Mouse (Mus musculus) heart, embryonic 13.5 days (tissue): ENCODE data around the gene Nfkbia. TPM values are rescaled to one million over a fixed set of nuclear protein-coding genes. Genes with fewer than 3 reads are reported as not detected.

Experiments
- ATAC-seq: fragments of 200-750 bp; cut with Nextera tagmentation; 2 replicates; pipeline ENCODE4 v1.8.0; 2017; ENCODE audit warnings: moderate TSS enrichment; ENCODE audit not compliant: insufficient number of reproducible peaks, low FRiP score, low TSS enrichment; ENCODE audit errors: extremely low read depth
- H3K27ac ChIP-seq: fragments of 300-500 bp; sonication (generic); replicated peaks from 2 replicates; pipeline ENCODE4 v1.5.1; 2015; ENCODE audit warnings: moderate library complexity, mild to moderate bottlenecking, inconsistent platforms
- H3K27me3 ChIP-seq: fragments of 300-500 bp; sonication (generic); replicated peaks from 2 replicates; pipeline ENCODE4 v1.6.1; 2015; ENCODE audit warnings: mild to moderate bottlenecking, inconsistent platforms
- H3K36me3 ChIP-seq: fragments of 300-500 bp; sonication (generic); 2 replicates; pipeline ENCODE4 v1.6.1; 2015; ENCODE audit warnings: mild to moderate bottlenecking, inconsistent platforms
- H3K4me1 ChIP-seq: fragments of 300-500 bp; sonication (generic); 2 replicates; pipeline ENCODE4 v1.6.1; 2015; ENCODE audit warnings: inconsistent platforms
- H3K4me2 ChIP-seq: fragments of 300-500 bp; sonication (generic); 2 replicates; pipeline ENCODE4 v1.6.1; 2015; ENCODE audit warnings: inconsistent platforms, mild to moderate bottlenecking, moderate library complexity
- H3K4me3 ChIP-seq: fragments of 300-500 bp; sonication (generic); 2 replicates; pipeline ENCODE4 v1.5.1; 2015; ENCODE audit warnings: moderate library complexity, mild to moderate bottlenecking, inconsistent platforms
- H3K9ac ChIP-seq: fragments of 300-500 bp; sonication (generic); 2 replicates; pipeline ENCODE4 v1.6.1; 2015; ENCODE audit warnings: inconsistent platforms, mild to moderate bottlenecking, moderate library complexity
- H3K9me3 ChIP-seq: fragments of 300-500 bp; sonication (generic); 2 replicates; pipeline ENCODE4 v1.6.1; 2016; ENCODE audit warnings: inconsistent platforms
- WGBS: fragments of 180-500 bp; shearing (Covaris S2); methylation state at CpG from one replicate; pipeline ENCODE4 v1.1.7; 2015; ENCODE audit warnings: mixed read lengths; 5-methylcytosine and 5-hydroxymethylcytosine counted together
- polyA plus RNA-seq: library from polyadenylated mRNA; unstranded; fragments of >200 nt; fragmentation: Nextera tagmentation; extraction: Ambion mirVana; gene quantifications from 2 replicates; pipeline ENCODE4 v1.2.1, GENCODE M21; 2015

Gene Nfkbia
- polyA plus RNA-seq, 1 experiment from 2014 or later, result 47.0 TPM

GRCm38 (mm10) chr12:55505314-55506028 is 13.0 kb upstream of the Nfkbia start:
- Histone ChIP-seq H3K4me3 (no peak overlapping the region), H3K4me1 (peaks cover 6% of the 10 kb centered on the region; the same call in 1 of the 2 replicates), H3K36me3 (no peaks in the 10 kb centered on the region), H3K9ac (no peak overlapping the region), H3K27ac (no peak overlapping the region), H3K4me2 (no peak overlapping the region), H3K9me3 (no peaks in the 10 kb centered on the region), H3K27me3 (0 out of 2 replicates have a peak, but pooled peaks cover 2% of the 10 kb centered on the region)
- 63% methylated on average over 7 of the region's 7 CpGs for WGBS
- ATAC-seq, result no peak

- H3K9ac ChIP-seq, result peak overlapping the region; percentile 54; the same call in 1 of the 2 replicates
Measured at GRCm38 (mm10) chr12:55499031-55499430, 6.6 kb upstream of the Nfkbia start.

GRCm38 (mm10) chr12:55497737-55498136 is 5.3 kb upstream of the Nfkbia start:
- Histone ChIP-seq H3K27me3 (no peaks in the 10 kb centered on the region), H3K36me3 (no peaks in the 10 kb centered on the region), H3K4me1 (peaks cover 29% of the 10 kb centered on the region), H3K27ac (no peak overlapping the region), H3K9me3 (no peaks in the 10 kb centered on the region), H3K4me3 (no peak overlapping the region), H3K4me2 (no peak overlapping the region), H3K9ac (no peak overlapping the region)
- 50% methylated on average over 8 of the region's 8 CpGs for WGBS
- no peak for ATAC-seq

More at GRCm38 (mm10) chr12:55499031-55499430, 6.6 kb upstream of the Nfkbia start:
- H3K27me3 ChIP-seq, result no peaks in the 10 kb centered on the region
- H3K4me2 ChIP-seq, result peak overlapping the region; percentile 56
- no peaks in the 10 kb centered on the region for H3K36me3 ChIP-seq
- H3K4me3 ChIP-seq, result 0 out of 2 replicates have a peak overlapping the region, but pooled peaks have one; percentile 13
- no peak for ATAC-seq
- peaks cover 21% of the 10 kb centered on the region for H3K4me1 ChIP-seq
- no peak overlapping the region for H3K27ac ChIP-seq
- H3K9me3 ChIP-seq, result no peaks in the 10 kb centered on the region
- 1% methylated on average over 10 of the region's 10 CpGs for WGBS

GRCm38 (mm10) chr12:55495902-55496605 is 3.6 kb upstream of the Nfkbia start:
- H3K4me2 ChIP-seq, result no peak overlapping the region
- H3K9me3 ChIP-seq, result no peaks in the 10 kb centered on the region
- H3K27ac ChIP-seq, result no peak overlapping the region
- H3K4me3 ChIP-seq, result no peak overlapping the region
- peaks cover 34% of the 10 kb centered on the region for H3K4me1 ChIP-seq
- H3K27me3 ChIP-seq, result no peaks in the 10 kb centered on the region
- H3K9ac ChIP-seq, result no peak overlapping the region
- peaks cover 2% of the 10 kb centered on the region for H3K36me3 ChIP-seq
- 68% methylated on average over 5 of the region's 5 CpGs for whole genome bisulfite sequencing
- no peak for ATAC-seq

GRCm38 (mm10) chr12:55495114-55495901 is 2.9 kb upstream of the Nfkbia start:
- Histone ChIP-seq H3K9ac (no peak overlapping the region), H3K36me3 (peaks cover 10% of the 10 kb centered on the region), H3K4me2 (no peak overlapping the region), H3K27ac (no peak overlapping the region), H3K9me3 (no peaks in the 10 kb centered on the region), H3K4me3 (no peak overlapping the region), H3K27me3 (no peaks in the 10 kb centered on the region), H3K4me1 (peaks cover 42% of the 10 kb centered on the region)
- no peak for ATAC-seq
- 36% methylated on average over 9 of the region's 9 CpGs for WGBS

GRCm38 (mm10) chr12:55493381-55493780 is 934 bp upstream of the Nfkbia start:
- H3K36me3 ChIP-seq, result peaks cover 29% of the 10 kb centered on the region
- H3K4me1 ChIP-seq, result peaks cover 49% of the 10 kb centered on the region
- peak overlapping the region; percentile 99 for H3K9ac ChIP-seq
- 36% methylated on average over 8 of the region's 8 CpGs for WGBS
- H3K27ac ChIP-seq, result peak overlapping the region; percentile 100
- no peaks in the 10 kb centered on the region for H3K9me3 ChIP-seq
- peak overlapping the region; percentile 92 for H3K4me2 ChIP-seq
- peak overlapping the region; percentile 95 for H3K4me3 ChIP-seq
- H3K27me3 ChIP-seq, result no peaks in the 10 kb centered on the region
- no peak for ATAC-seq

GRCm38 (mm10) chr12:55492941-55493340 is 494 bp upstream of the Nfkbia start:
- ATAC-seq, result no peak
- H3K27ac ChIP-seq, result peak overlapping the region; percentile 100
- H3K36me3 ChIP-seq, result peaks cover 33% of the 10 kb centered on the region
- H3K9me3 ChIP-seq, result no peaks in the 10 kb centered on the region
- H3K9ac ChIP-seq, result peak overlapping the region; percentile 99
- H3K4me2 ChIP-seq, result peak overlapping the region; percentile 92
- H3K27me3 ChIP-seq, result no peaks in the 10 kb centered on the region
- H3K4me1 ChIP-seq, result peaks cover 45% of the 10 kb centered on the region
- WGBS, result 1% methylated on average over 12 of the region's 12 CpGs
- peak overlapping the region; percentile 95 for H3K4me3 ChIP-seq

GRCm38 (mm10) chr12:55491516-55492183 is 797 bp downstream of the Nfkbia start:
- peaks cover 46% of the 10 kb centered on the region for H3K36me3 ChIP-seq
- H3K4me3 ChIP-seq, result peak overlapping the region; percentile 95
- WGBS, result under 1% methylated on average over 32 of the region's 57 CpGs
- H3K4me1 ChIP-seq, result peaks cover 45% of the 10 kb centered on the region
- H3K27me3 ChIP-seq, result no peaks in the 10 kb centered on the region
- peak overlapping the region; percentile 99 for H3K9ac ChIP-seq
- H3K27ac ChIP-seq, result peak overlapping the region; percentile 100
- peak; percentile 85 for ATAC-seq
- no peaks in the 10 kb centered on the region for H3K9me3 ChIP-seq
- peak overlapping the region; percentile 92 for H3K4me2 ChIP-seq

GRCm38 (mm10) chr12:55490722-55491449 is 1.6 kb downstream of the Nfkbia start:
- Histone ChIP-seq H3K27ac (peak overlapping the region; percentile 100), H3K4me1 (peaks cover 45% of the 10 kb centered on the region), H3K4me3 (peak overlapping the region; percentile 95), H3K4me2 (peak overlapping the region; percentile 92), H3K27me3 (no peaks in the 10 kb centered on the region), H3K9me3 (no peaks in the 10 kb centered on the region), H3K9ac (peak overlapping the region; percentile 99), H3K36me3 (peaks cover 54% of the 10 kb centered on the region)
- WGBS, result 71% methylated on average over 13 of the region's 13 CpGs
- ATAC-seq, result no peak

- H3K9ac ChIP-seq, result peak overlapping the region; percentile 63
- H3K36me3 ChIP-seq, result peaks cover 60% of the 10 kb centered on the region
- H3K4me2 ChIP-seq, result peak overlapping the region; percentile 92
- H3K9me3 ChIP-seq, result no peaks in the 10 kb centered on the region
- no peaks in the 10 kb centered on the region for H3K27me3 ChIP-seq
- no peak overlapping the region for H3K27ac ChIP-seq
- no peak for ATAC-seq
- H3K4me1 ChIP-seq, result peaks cover 42% of the 10 kb centered on the region
- H3K4me3 ChIP-seq, result peak overlapping the region; percentile 95
- WGBS, result 83% methylated on average over 14 of the region's 14 CpGs
Measured at GRCm38 (mm10) chr12:55489986-55490721, 2.3 kb downstream of the Nfkbia start.
